Mouse (Mus musculus) right cerebral cortex, postnatal 14 days (tissue): Measurements from ENCODE around the gene Sptan1.

ENCODE experiments used
- DNase-seq: peaks from one replicate; pipeline ENCODE4 v3.0.0; 2022

Sptan1 gene

GRCm38 (mm10) chr2:30062249-30063093, 97.1 kb downstream of the Sptan1 start:
- DNase-seq = no peak

DNA sequence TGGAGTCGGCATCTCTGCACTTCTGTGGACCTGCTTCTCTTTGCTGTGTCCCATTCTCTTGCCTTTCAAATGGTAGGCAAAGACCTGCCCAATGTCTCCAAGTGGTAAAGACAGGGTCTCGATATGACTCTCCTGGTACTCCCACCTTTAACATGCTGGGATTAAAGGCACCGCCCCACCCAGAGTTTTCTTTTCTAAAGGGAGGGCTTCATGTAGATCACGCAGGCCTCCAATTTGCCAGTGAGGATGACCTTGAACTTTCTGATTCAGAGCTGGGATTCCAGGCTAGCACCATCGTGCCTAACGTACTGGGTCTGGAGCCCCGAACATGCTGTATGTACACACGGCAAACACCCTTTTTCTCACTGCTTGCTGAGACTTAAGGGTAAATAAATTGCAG, 97.9 kb downstream of the Sptan1 start:
- no peak for DNase-seq

- DNase-seq = no peak
These were observed 98.4 kb downstream of the Sptan1 start for GRCm38 (mm10) chr2:30063791-30064190.

- DNase-seq = no peak
These were observed 98.9 kb downstream of the Sptan1 start for GRCm38 (mm10) chr2:30064298-30064697.

- DNase-seq = peak; percentile 92
These were observed 100.9 kb downstream of the Sptan1 start for GRCm38 (mm10) chr2:30066046-30066901.

- DNase-seq = peak; percentile 42
These were observed 101.9 kb downstream of the Sptan1 start for GRCm38 (mm10) chr2:30067031-30067888.

- no peak for DNase-seq
These were observed 102.6 kb downstream of the Sptan1 start for GRCm38 (mm10) chr2:30067962-30068361.

DNA sequence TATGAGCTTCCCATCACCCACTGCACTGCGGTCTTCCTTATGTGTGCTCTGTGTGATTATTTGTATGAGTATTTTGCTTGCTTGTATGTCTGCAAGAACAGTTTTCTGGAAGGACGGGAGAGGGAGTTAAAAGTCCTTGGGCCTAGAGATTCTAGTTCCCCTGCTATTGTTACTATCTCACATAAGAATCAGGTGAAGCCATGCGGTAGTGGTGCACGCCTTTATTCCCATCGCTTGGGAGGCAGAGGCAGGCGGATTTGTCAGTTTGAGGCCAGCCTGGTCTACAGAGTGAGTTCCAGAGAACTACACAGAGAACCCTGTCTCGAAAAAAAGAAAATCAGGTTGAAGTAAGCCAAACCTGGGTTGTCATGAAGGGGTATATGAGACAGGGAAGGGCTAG, 107.5 kb downstream of the Sptan1 start:
- DNase-seq = no peak

DNA sequence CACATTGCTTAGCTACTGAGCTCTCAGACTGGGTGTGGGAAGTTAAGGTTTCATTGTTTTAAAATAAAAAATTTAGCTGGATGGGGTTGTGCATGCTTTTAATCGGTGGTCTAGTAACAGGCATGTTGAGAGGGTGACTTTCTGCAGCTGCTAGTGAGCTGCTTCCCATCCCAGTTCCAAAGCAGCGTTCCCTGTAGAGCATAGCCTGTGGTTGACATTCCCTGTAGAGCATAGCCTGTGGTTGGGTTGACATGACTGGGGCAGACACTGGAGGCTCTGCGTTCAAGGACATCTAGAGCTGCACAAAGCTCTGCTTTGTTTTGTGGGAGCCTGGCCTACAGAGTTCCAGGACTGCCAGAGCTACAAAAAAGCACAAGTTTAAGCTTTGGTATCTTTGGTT, 107.9 kb downstream of the Sptan1 start:
- no peak for DNase-seq

DNA sequence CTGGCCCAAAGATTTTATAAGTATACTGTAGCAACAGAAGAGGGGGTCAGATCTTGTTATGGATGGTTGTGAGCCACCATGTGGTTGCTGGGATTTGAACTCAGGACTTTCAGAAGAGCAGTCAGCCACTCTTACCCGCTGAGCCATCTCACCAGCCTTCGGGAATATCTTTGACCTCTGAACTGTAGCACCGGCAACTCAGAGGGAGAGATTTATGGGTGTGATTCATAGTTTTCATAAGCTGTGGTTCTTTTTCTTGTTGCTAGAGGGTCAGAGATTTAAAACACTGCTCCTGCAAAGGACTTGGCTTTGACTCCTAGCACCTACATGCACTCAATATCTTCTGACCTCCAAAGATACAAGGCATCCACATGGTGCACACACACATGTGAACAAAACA, 110.3 kb downstream of the Sptan1 start:
- no peak for DNase-seq

DNA sequence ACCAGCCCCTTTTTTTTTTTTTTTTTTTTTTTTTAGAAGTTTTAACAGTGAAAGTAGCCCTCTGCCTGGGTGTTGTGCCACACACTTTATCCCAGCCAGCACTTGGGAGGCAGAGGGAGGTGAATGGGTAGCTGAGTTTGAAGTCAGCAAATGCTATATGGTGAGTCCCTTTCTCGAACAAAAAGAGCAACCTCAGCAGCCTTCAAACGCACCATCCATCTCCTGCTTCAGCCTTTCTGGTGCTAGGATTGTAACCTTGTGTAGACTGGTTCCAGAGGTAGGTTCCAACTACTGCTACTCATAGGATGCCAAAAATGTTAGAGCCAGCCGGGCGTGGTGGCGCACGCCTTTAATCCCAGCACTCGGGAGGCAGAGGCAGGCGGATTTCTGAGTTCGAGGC, 111.1 kb downstream of the Sptan1 start:
- DNase-seq = no peak

- no peak for DNase-seq
These were observed 111.6 kb downstream of the Sptan1 start for GRCm38 (mm10) chr2:30076959-30077358.

- peak; percentile 77 for DNase-seq
These were observed 112.4 kb downstream of the Sptan1 start, which contains the start of gene Pkn3 for GRCm38 (mm10) chr2:30077502-30078348. TSS of gene Pkn3 (plus strand) at chr2:30077684.

- DNase-seq = no peak
These were observed 113.0 kb downstream of the Sptan1 start for GRCm38 (mm10) chr2:30078349-30078712.

- no peak for DNase-seq
These were observed 113.4 kb downstream of the Sptan1 start for GRCm38 (mm10) chr2:30078760-30079159.

DNA sequence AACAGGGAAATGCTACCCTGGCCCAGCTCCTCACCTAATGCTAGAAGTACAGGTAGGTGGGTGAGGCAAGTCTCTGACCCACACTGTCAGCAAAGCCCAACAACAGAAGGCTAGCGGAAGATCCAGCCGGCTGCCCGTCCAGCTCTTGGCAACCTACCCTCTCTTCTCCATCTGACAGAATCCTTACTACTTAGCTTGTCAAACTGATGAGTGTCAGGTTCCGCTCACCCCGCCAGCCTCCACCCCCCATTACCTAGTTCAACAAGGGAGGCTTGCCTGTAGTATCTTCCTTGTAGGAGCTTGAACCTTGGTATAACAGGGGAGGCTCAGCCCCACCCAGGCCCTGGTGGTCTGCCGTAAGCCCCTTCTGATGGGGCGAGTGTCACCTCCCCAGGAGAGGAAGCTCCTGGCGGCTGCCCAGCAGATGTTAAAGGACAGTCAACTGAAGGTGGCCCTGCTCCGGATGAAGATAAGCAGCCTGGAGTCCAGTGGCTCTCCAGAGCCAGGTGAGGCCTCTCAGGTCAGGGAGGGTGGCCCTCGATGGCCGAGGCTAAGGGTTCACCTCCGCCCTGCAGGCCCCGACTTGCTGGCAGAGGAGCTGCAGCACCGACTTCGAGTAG, 114.9 kb downstream of the Sptan1 start:
- no peak for DNase-seq
